In the genomic region with DNA sequence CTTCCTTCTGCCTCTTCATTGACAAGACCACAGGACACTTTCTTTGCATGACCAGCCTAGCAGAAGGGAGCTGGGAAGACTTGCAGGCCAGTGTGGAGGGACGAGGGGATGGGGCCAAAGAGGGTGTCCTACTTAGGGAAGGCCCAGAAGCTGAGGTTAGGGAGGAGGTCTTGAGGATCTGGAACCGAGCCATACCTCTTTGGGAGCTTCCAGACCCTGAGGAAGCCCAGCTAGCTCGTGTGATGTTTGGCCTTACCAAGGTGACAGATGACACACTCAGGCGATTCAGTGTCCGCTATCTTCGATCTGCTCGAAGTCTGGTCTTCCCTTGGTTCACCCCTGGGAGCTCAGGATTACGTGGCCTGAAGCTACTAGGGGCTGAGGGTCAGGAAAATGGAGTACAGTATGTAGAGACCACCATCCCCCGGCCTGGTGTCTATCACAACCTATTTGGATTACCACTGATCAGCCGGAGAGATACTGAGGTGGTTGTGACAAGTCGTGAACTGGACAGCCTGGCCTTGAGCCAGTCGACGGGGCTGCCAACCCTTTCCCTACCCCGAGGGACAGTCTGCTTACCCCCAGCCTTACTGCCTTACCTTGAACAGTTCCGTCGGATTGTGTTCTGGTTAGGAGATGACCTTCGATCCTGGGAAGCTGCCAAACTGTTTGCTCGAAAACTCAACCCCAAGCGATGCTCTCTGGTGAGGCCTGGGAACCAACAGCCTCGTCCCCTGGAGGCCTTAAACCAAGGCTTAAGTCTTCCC, we compare ENCODE assay signal across 8 mouse cellular contexts. TPM values are rescaled to one million over a fixed set of nuclear protein-coding genes. Genes with fewer than 3 reads are reported as not detected.
DNase-seq lines count a peak whose midpoint lies in the region; ATAC-seq lines count a peak whose summit lies in the region.

No protein-coding gene starts in this region.

- peak overlapping the region; percentile 88 for H3K27ac ChIP-seq in heart, embryonic 10.5 days
- no peak overlapping the region for H3K27ac ChIP-seq in brown adipose tissue, adult 24 weeks (replicated peaks; ENCODE audit: low read depth, low read length)
- no peak overlapping the region for H3K27ac ChIP-seq in midbrain, embryonic 12.5 days (replicated peaks)

- H3K9me3 ChIP-seq in heart, embryonic 10.5 days, result no peaks in the 10 kb centered on the region
- no peaks in the 10 kb centered on the region for H3K9me3 ChIP-seq in midbrain, embryonic 12.5 days

- H3K27me3 ChIP-seq in heart, embryonic 10.5 days (ENCODE audit: insufficient read depth, poor library complexity, severe bottlenecking), result no peaks in the 10 kb centered on the region
- H3K27me3 ChIP-seq in midbrain, embryonic 12.5 days, result no peaks in the 10 kb centered on the region

- H3K4me3 ChIP-seq in heart, embryonic 10.5 days, result peak overlapping the region; percentile 91
- H3K4me3 ChIP-seq in brown adipose tissue, adult 24 weeks (ENCODE audit: insufficient read depth, low read depth, low read length), result peak overlapping the region; percentile 99
- H3K4me3 ChIP-seq in midbrain, embryonic 12.5 days, result peak overlapping the region; percentile 97

- H3K4me1 ChIP-seq in heart, embryonic 10.5 days, result peaks cover 24% of the 10 kb centered on the region
- H3K4me1 ChIP-seq in brown adipose tissue, adult 24 weeks (ENCODE audit: control insufficient read depth, insufficient read depth, insufficient read length, low read length), result no peaks in the 10 kb centered on the region
- peaks cover 27% of the 10 kb centered on the region for H3K4me1 ChIP-seq in midbrain, embryonic 12.5 days

- DNase-seq in heart, embryonic 10.5 days (ENCODE audit: low spot score), result no peak
- DNase-seq in heart, postnatal 25 days (ENCODE audit: low spot score), result no peak
- DNase-seq in kidney, adult 18-20 months, result peak; percentile 74
- no peak for DNase-seq in yolk sac, embryonic 10.5 days (ENCODE audit: low spot score)

- WGBS in heart, embryonic 10.5 days, result 88% methylated on average over 20 of the region's 20 CpGs
- 94% methylated on average over 20 of the region's 20 CpGs for WGBS in midbrain, embryonic 12.5 days

- peak overlapping the region; percentile 84; the same call in 1 of the 2 replicates for H3K9ac ChIP-seq in midbrain, embryonic 12.5 days (replicated peaks)

- intact Hi-C loops in heart, postnatal 25 days (cut with DNase I), result no loop called here

- no peak for ATAC-seq in midbrain, embryonic 12.5 days (ENCODE audit: low FRiP score, low read depth)
- no peak for ATAC-seq in CD4-positive, CD25-positive, alpha-beta regulatory T cell, adult 4 months
- no peak for ATAC-seq in monocyte, adult 5-6 weeks (replicated peaks; ENCODE audit: insufficient number of reproducible peaks, low FRiP score, low TSS enrichment, poor library complexity, severe bottlenecking)

- peak overlapping the region; percentile 88 for H3K4me2 ChIP-seq in midbrain, embryonic 12.5 days (replicated peaks)

- H3K36me3 ChIP-seq in heart, embryonic 10.5 days, result peaks cover 64% of the 10 kb centered on the region
- H3K36me3 ChIP-seq in midbrain, embryonic 12.5 days, result peaks cover 54% of the 10 kb centered on the region

RNA-seq across cellular contexts. Expression of a gene that starts 1.4 kb away (rescaled TPM):
- polyA plus RNA-seq in heart, embryonic 10.5 days (2016; fragmentation: Nextera tagmentation; extraction: Ambion mirVana), result 63.8 and 66.3 TPM in 2 replicates
- total RNA-seq in heart, postnatal 25 days (2021), result 10 to 100 TPM; 54.9 to 55.4 TPM
- 53.4 and 58.6 TPM in 2 replicates for polyA plus RNA-seq in brown adipose tissue, adult 24 weeks (2012; ENCODE audit: insufficient read depth, insufficient read length, missing spikeins)
- polyA plus RNA-seq in midbrain, embryonic 12.5 days (2016; fragmentation: Nextera tagmentation; extraction: Ambion mirVana), result 70.3 and 78.7 TPM in 2 replicates
- polyA plus RNA-seq in CD4-positive, CD25-positive, alpha-beta regulatory T cell, adult 4 months (2017; shearing (Covaris generic)), result 10 to 100 TPM; 45.8 to 63.1 TPM
- 32.9 to 51.9 TPM (median 38.9 TPM) in 3 replicates for total RNA-seq in monocyte, adult 5-6 weeks (2017)

RNA-seq across cellular contexts. Expression of a gene that starts 2.1 kb away (rescaled TPM):
- 24.4 and 27.0 TPM in 2 replicates for polyA plus RNA-seq in heart, embryonic 10.5 days (2016; fragmentation: Nextera tagmentation; extraction: Ambion mirVana)
- total RNA-seq in heart, postnatal 25 days (2021), result 10 to 100 TPM; 27.4 to 28.4 TPM
- polyA plus RNA-seq in brown adipose tissue, adult 24 weeks (2012; ENCODE audit: insufficient read depth, insufficient read length, missing spikeins), result 9.1 and 11.1 TPM in 2 replicates
- polyA plus RNA-seq in midbrain, embryonic 12.5 days (2016; fragmentation: Nextera tagmentation; extraction: Ambion mirVana), result 24.1 and 24.5 TPM in 2 replicates
- polyA plus RNA-seq in CD4-positive, CD25-positive, alpha-beta regulatory T cell, adult 4 months (2017; shearing (Covaris generic)), result 10 to 100 TPM in 1 of 2 experiments, 1 to 10 TPM in 1; 8.6 to 20.3 TPM
- 6.8 to 11.9 TPM (median 8.7 TPM) in 3 replicates for total RNA-seq in monocyte, adult 5-6 weeks (2017)

RNA-seq across cellular contexts. Expression of a gene that starts 6.6 kb away (rescaled TPM):
- 47.5 and 61.4 TPM in 2 replicates for polyA plus RNA-seq in heart, embryonic 10.5 days (2016; fragmentation: Nextera tagmentation; extraction: Ambion mirVana)
- 10 to 100 TPM; 52.0 to 69.7 TPM for total RNA-seq in heart, postnatal 25 days (2021)
- polyA plus RNA-seq in brown adipose tissue, adult 24 weeks (2012; ENCODE audit: insufficient read depth, insufficient read length, missing spikeins), result 32.4 and 34.7 TPM in 2 replicates
- polyA plus RNA-seq in midbrain, embryonic 12.5 days (2016; fragmentation: Nextera tagmentation; extraction: Ambion mirVana), result 69.5 and 70.3 TPM in 2 replicates
- polyA plus RNA-seq in CD4-positive, CD25-positive, alpha-beta regulatory T cell, adult 4 months (2017; shearing (Covaris generic)), result 1 to 10 TPM in 1 of 2 experiments, under 1 TPM in 1; 0.54 to 1.6 TPM
- 1.5 TPM in 1 of 3 replicates, not detected in the others for total RNA-seq in monocyte, adult 5-6 weeks (2017)

RNA-seq across cellular contexts. Expression of a gene that starts 18.7 kb away (rescaled TPM):
- polyA plus RNA-seq in heart, embryonic 10.5 days (2016; fragmentation: Nextera tagmentation; extraction: Ambion mirVana), result 1.3 and 3.4 TPM in 2 replicates
- total RNA-seq in heart, postnatal 25 days (2021), result under 1 TPM; 0.26 to 0.39 TPM
- polyA plus RNA-seq in brown adipose tissue, adult 24 weeks (2012; ENCODE audit: insufficient read depth, insufficient read length, missing spikeins), result 0.25 and 0.55 TPM in 2 replicates
- polyA plus RNA-seq in midbrain, embryonic 12.5 days (2016; fragmentation: Nextera tagmentation; extraction: Ambion mirVana), result 8.8 TPM in 2 replicates
- under 1 TPM; 0.14 to 0.31 TPM for polyA plus RNA-seq in CD4-positive, CD25-positive, alpha-beta regulatory T cell, adult 4 months (2017; shearing (Covaris generic))
- total RNA-seq in monocyte, adult 5-6 weeks (2017), result 0.29 to 0.39 TPM in 2 of 3 replicates, not detected in the other

RNA-seq across cellular contexts. Expression of a gene that starts 37.9 kb away (rescaled TPM):
- polyA plus RNA-seq in heart, embryonic 10.5 days (2016; fragmentation: Nextera tagmentation; extraction: Ambion mirVana), result 0.34 and 0.55 TPM in 2 replicates
- under 1 TPM in 1 of 2 experiments, not detected in 1; 0.16 TPM for total RNA-seq in heart, postnatal 25 days (2021)
- not detected in 2 replicates for polyA plus RNA-seq in brown adipose tissue, adult 24 weeks (2012; ENCODE audit: insufficient read depth, insufficient read length, missing spikeins)
- polyA plus RNA-seq in midbrain, embryonic 12.5 days (2016; fragmentation: Nextera tagmentation; extraction: Ambion mirVana), result 0.46 and 0.84 TPM in 2 replicates
- not detected for polyA plus RNA-seq in CD4-positive, CD25-positive, alpha-beta regulatory T cell, adult 4 months (2017; shearing (Covaris generic))
- not detected in 3 replicates for total RNA-seq in monocyte, adult 5-6 weeks (2017)

Comparison
In these comparisons a context has a peak if more than half of its experiments do, and no peak if none do; other contexts are left out.
1. RNA of a gene that starts 6.6 kb away (polyA plus RNA-seq): 69.5 to 70.3 TPM in midbrain, embryonic 12.5 days, 47.5 to 61.4 TPM in heart, embryonic 10.5 days and 32.4 to 34.7 TPM in brown adipose tissue, adult 24 weeks; 0.54 to 1.6 TPM in CD4-positive, CD25-positive, alpha-beta regulatory T cell, adult 4 months; every median in the first group is over 10 times any median in the second.
2. Peak in every context shown above with its lines, with median percentiles within 50 percentile points of each other: H3K4me3 ChIP-seq.